Mouse (Mus musculus): ENCODE data around the gene Kctd5.

The Kctd5 gene

DNA sequence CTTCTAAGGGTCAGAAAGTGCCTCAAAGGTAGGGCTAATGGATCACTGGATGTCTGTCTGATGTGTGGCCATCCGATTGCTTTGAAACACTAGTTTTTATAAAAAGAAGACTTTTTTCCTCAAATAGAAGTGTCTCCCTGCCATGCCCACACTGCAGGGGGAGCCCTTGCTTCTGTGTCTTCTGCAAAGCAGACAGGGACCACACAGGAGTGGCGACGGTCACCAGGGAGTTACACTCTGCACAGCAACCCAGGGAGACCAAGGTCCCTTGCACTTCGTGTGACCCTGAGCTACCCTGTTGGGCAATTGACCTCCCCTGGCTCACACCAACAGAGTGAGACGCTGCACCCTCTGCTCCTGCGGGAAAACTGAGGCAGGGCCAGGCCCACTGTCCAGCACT lies 36.3 kb downstream of the Kctd5 start:
- no peak for DNase-seq

DNA sequence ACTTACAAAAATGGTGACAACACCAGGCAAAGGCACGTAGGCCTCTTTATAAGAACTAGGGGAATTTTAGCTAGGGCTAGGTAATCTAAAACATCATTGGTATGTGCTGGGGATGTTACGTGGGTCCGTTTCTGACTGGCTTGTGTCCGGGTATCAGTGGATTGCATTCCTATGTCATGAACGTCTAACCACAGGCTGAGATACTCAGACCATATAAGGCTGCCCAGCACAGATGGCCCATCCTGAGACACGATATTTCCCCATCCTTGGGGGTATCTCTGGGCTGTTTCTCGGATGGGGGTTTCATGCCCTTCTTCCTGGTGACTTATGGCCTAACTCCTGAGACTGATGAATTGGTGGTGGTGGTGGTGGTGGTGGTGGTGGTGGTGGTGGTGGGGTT lies 38.2 kb downstream of the Kctd5 start:
- no peak for DNase-seq

DNA sequence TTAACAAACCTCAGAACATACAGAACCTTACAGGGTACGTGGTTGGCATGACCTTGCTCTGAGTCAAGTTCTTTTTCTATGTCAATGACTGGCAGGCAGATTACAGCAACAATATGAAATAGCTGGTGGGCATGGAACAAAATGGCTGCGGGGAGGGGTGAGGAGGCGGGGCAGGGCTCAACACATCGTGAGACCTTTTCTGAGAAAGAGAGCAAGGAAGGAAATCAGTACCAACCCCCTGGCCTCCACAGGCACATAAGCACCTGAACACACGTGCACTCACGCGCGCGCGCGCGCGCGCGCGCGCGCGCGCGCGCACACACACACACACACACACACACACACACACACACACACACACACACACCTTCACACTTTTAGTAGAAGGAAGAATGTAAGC lies 42.7 kb downstream of the Kctd5 start:
- no peak for DNase-seq

DNA sequence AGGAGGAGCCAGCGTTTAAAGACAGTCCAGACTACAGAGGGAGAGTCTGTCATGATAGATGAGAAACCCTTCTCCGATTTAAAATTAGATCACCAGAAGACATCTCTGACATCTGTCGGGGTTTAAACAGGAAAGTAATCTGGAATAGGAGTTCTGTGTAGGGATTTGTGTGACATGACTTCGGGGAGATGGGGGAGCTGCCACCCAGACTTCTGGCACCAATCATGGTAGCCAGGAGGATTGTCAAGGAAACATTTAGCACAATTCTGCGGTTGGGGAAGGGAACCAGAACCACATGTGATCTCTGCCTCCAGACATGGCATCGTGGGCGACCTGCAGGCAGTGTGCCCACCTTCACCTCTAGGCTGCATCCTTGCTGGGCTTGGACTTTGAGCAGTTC lies 43.8 kb downstream of the Kctd5 start:
- DNase-seq = no peak

DNA sequence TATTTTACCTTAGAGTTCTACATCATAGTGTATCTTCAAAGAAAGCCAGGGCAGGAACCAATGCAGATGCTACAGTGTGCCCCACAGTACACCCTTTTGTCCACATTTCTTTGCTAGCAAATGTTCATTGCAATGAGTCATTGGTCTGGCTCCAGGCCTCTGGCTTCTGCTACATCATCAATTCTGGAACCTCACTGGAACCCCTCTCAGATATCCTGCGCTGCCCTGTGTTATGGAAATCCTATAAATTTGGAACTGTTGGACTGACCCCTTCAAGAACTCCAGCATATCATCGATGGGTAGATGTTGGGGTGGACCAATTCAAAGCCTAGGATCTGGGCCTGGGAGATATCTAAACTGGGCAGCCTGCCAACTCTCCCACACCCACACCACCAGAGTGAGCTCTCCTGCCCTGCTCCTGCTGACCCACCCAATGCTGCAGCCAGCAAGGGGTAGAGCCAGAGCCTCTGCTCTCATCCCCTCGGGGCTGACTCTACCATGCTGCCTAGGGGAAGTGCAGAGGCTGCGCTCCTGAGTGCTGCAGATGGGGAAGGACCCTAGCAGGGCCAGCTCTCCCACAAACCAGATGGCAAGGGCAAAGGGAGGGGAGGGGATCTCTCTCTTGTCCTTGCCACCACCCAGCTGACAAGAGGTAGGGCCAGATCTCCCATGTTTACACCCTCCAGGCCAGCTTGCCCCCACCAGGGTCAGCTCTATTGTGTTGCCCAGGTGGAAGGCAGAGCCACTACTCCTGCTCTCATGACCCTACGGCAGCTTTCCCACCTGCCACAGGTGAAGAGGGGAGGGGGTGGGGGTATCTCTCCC lies 51.7 kb downstream of the Kctd5 start:
- DNase-seq = no peak

DNA sequence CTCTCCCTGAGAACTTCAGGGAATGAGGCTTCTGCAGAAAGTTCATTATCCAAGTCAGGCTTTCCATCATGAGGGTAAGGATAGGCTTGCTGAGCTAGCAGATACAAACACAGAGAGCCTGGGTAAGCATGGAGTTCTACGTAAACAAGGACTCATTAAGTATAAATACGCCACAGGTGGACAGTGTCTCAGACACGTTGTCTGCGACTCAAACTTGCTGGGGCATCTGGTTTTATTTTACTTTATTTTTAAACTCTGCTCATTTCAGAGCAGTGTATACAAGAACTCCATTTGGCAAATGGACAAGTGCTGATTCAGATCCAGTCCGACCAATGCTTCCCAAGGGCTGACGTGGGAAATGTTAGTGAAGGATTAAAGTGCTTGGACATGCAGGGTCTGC lies 52.6 kb downstream of the Kctd5 start:
- DNase-seq = no peak

DNA sequence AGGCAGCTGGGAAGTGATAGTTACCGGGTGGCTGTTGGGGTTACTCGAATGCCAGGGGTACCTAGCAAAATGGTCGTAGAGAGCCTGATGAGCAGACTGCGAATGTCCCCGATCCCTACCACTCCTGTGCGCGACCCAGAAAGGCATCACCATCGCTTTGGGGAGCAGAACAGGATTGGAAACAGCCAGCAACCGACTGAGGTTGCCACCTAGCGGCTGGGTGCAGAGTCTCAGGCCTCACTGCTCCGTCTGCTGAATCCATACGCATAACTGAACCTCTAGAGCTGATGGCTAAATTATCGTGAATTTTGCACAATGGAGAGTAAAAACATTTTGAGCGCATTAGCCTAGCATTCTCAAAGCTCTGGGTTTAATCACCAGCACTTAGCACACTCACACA lies 57.6 kb downstream of the Kctd5 start:
- peak; percentile 42 for DNase-seq

DNA sequence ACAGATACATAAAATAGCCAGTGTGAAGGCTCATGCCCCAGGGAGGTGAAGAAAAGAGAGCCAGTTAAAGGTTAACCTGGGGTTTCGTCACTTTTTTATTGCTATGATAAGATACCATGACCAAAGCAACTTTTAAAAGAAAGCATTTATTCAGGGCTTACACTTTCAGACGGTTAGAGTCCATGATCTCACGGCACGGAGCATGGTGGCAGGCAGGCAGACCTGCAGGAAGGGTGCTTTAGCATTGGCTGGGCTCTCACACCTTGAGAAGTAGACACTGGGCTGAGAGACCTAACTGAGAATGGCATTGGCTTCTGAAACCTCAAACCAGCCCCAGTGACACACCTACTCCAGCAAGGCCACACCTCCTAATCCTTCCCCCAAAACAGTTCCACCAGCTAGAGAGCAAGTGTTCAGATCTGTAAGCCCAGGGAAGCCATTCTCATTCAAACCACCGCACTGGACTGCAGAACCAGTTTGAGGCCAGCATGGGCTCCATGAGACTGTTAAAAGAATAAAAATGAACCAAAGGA lies 58.8 kb downstream of the Kctd5 start:
- DNase-seq = no peak

DNA sequence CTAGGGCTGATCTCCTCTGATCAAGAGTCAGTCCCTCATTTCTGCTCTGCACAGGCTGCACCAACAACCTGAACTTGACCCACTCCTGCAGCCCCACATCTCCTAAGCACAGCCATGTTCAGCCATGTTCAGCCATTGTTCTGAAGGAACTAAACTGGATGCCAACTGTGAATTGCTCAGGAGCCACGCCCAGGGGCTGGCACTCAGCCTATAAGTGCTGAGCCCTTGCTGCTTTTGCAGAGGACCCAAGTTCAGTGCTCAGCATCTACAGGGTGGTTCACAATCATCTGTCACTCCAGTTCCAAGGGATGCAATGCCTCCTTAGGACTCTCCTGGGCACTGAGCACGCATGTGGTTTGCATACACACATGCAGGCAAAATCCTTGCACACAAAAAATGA lies 60.4 kb downstream of the Kctd5 start:
- DNase-seq = no peak

DNA sequence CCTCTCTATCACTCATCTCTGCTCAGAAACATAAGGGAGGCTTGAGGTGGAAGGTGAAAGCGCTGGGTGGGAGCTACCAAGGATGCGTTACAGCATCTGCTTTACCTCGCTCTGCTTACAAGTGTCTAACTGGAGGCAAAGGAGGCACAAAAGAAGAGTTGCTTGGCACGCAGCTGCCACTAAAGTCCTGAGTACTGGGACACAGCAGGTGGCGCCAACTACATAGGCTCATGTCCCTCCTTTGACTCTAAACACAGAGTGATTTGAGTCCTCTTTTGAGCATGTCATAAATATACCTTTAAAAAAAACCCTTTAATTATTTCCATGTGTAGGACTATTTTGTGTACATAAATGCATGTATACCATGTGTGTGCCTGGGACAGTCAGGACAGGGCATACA lies 63.7 kb downstream of the Kctd5 start:
- DNase-seq = peak; percentile 29

DNA sequence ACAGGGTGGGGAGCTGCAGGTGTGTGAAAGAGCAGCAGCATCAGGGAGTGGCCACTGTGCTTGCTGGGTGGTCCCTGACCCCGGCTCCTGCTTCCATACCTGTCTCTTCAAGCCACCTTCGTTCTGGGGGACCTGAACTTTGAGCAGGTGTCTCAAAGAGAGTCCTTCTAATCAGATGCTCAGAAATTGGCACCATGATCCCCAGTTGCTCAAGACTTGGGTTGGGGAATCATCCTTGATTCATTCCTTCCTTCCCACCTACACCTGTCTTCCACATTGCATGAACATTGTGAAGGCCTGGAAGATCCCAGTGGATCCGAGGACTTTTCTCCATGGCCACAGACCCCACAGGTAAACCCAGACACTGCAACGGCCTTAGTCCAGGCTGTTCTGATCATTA lies 65.2 kb downstream of the Kctd5 start:
- no peak for DNase-seq

DNA sequence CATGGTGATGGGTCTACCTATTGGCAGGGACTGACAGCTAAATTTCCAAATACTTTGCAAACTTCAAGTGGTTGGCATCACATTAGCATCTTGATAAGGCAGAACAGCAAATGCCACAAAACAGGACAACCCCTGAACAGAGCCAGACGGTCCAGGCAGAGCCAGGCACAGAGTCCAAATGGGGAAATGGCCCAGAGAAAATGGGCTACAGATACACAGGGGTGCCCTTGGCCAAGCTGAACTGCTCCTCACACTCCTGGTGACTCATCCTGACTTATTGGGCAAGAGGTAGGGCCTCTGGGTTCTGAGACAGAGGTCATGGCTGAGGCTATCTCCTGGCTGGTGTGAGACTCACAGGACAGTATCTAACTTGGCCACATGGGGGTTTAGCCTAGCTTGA lies 65.9 kb downstream of the Kctd5 start:
- no peak for DNase-seq

DNA sequence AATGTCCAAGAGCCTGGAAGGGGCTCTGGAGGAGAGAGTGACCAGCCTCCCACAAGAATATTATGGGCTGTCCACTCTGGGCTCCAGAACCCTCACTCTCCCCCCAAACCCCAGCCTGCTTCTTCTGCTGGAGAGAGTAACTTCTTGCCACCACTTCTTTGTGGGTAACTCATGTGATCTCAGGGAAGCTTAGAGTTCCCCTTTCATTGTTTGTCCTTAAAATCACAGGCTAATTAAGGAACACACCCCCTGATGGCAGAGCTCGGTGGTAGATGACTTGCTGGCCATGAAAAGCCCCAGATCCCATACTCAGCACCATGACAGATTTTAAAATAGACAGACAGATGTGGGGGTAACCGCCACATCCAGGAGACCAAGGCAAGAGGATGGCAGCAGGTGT lies 66.4 kb downstream of the Kctd5 start:
- no peak for DNase-seq

DNA sequence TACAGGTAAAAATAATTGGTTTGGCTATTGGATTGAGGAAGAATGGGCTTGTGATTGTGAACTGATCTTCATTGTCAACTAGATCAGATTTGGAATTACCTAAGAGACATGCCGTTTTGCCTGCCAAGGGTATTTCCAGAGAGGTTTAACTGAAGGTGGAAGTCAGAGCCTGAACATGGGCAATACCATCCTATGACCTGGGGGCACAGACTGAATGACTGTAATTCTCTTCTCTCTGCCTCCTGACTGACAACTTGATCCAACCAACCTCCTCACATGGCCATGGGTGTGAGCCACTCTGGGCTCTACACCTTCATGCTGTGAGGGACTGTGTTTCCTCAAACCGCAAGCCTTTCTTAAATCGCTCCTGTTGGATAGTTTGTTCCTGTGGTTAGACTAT lies 68.2 kb downstream of the Kctd5 start:
- DNase-seq = no peak

DNA sequence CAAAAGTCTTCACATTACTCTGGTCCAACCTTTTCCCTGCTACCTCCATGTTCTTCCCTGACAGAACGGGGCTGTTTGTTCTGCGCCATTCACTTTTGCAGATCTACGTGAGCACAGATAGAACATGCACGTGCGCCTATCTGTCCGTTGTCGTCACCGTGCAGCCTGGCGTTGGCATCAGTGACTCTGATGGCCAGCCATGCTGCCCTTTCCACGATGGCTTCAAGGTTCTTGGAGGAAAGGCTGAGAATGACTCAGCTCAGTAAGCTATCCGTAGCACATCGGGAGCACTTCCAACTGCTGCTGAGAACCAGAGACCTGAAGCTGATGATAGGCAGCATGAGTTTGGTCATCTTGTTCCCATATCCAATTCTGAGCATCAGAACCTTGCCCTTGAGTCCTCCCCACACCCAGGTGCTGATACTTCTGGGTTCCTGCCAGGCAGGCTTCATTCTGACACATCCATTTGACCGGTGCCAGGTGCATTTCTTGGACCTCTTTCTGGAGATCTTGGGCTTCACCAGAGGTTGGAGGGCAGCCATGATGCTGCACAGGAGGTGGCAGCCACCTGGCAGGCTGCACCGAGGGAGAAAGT lies 69.1 kb downstream of the Kctd5 start:
- DNase-seq = no peak

DNA sequence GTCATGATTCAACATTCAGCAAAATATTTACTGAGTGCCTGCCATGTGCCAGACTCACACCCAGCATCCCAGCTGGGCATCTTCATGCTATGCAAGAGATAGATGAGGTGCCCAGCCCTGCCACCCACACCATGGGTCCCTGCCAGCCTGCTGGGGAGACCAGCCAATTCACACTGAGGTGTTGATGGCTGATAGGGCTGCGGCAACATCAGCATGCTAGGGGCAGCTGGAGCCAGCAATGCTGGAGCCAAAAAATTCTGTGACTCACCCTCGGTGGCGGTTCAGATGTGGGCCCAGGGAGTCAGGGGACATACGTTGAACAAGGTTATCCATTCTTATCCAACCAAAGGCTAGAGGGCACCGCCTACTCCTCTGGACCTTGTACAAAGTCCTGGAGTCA lies 72.9 kb downstream of the Kctd5 start:
- DNase-seq = no peak

DNA sequence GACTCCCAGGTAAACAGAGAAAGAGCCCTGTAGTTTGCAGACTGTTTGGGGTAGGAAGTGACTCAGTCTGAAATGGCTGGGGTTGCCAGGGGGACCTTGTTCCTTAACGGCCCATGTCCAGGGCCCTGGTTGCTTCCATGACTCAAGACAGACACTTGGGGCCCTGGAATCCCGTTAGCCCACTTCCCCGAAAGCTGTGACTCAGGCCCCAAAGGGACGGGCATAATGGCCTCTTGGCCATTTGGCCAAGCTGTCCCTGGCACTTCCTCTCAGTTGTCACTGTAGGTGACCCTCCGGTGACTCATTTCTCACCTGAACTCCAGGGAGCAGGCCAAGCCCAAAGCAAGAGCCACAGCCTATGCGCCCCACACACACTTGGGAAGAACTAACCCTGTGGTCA lies 74.9 kb downstream of the Kctd5 start:
- no peak for DNase-seq

DNA sequence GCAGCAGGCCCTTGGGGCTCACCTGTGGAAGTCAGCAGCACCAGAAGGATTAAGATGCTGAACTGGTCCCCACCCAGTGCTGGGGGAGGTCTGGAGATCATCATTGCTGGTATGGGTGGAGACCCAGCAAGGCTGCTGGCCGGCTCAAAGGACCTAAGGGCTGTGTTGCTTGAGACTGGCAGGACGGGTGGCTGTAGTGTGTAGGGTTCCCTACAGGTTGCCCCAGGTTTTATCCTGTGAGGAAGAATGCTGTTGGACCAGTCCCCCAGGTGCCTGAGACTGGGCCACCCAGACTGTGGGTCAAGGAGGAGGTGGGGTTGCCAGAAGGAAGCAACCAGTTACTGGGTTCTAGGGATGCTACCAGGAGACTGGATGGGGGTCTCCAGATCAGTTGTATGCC lies 75.4 kb downstream of the Kctd5 start, which contains the start of gene Prss22:
Gene Prss22, minus strand, starts transcription at position 200 of the 400 bp plus-strand sequence.
- DNase-seq = no peak

All from kidney, postnatal 10 days (tissue).